Mouse (Mus musculus): ENCODE measurements at regions not wholly inside any gene's neighbourhood (a gene's known extent, or its start where the extent isn't known, plus 50 kb on each side); places are given as distances from the start of the nearest gene placed in this dataset.

GRCm38 (mm10) chr14:9146595-9147219, 480.7 kb upstream of the 4930452B06Rik start:
- Histone ChIP-seq H3K4me3 (no peak overlapping the region), H3K27ac (no peak overlapping the region)
- DNase-seq, result no peak
- intact Hi-C loops (cut with DNase I), result no loop called here
- no peak for TF ChIP-seq CTCF (IDR thresholded peaks at IDR 0.05)

- intact Hi-C loops (cut with DNase I), result no loop called here
- TF ChIP-seq CTCF (IDR thresholded peaks at IDR 0.05), result no peak
Measured at GRCm38 (mm10) chr14:9105708-9106107, 439.7 kb upstream of the 4930452B06Rik start.

DNA sequence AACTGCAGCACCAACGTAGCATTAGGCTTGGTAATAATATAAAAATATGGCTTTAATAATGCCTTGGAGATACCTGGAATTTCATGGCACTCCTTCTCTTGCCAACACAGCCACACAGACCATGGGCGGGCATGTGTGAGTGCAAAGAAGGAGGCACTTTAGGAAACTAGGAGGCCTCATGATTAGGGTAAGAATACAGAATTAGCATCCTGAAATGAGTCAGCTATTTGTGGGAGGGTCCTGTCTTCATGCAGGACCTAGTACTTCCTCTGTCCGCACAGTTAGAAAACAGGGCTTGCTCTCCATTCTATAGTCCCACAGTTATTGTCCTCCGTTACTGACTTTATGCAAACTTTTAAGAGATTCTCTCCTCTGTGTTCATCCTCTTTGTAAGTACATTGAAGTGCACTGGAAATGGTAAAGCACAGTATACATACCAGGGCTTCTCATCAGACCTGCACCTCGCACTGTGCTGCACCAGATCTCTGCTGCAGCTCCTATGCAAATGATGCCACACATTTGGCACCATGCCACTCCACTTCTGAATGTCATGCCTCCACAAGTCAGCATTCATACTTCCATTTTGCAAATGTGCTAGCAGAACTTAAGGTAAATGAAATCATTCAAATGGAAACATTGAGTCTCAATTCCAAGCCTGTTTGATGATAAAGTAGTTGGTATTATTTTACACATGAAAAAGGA, 423.7 kb upstream of the 4930452B06Rik start:
- TF ChIP-seq CTCF (IDR thresholded peaks at IDR 0.05), result no peak
- intact Hi-C loops (cut with DNase I), result no loop called here
- Histone ChIP-seq H3K27ac (no peak overlapping the region), H3K4me3 (no peak overlapping the region)
- DNase-seq, result no peak

More at GRCm38 (mm10) chr14:9105708-9106107, 439.7 kb upstream of the 4930452B06Rik start:
- Histone ChIP-seq H3K27ac (no peak overlapping the region), H3K4me3 (no peak overlapping the region)
- no peak for DNase-seq

GRCm38 (mm10) chr14:9087103-9087502, 421.1 kb upstream of the 4930452B06Rik start:
- H3K27ac ChIP-seq, result no peak overlapping the region
- TF ChIP-seq CTCF (IDR thresholded peaks at IDR 0.05), result no peak

DNA sequence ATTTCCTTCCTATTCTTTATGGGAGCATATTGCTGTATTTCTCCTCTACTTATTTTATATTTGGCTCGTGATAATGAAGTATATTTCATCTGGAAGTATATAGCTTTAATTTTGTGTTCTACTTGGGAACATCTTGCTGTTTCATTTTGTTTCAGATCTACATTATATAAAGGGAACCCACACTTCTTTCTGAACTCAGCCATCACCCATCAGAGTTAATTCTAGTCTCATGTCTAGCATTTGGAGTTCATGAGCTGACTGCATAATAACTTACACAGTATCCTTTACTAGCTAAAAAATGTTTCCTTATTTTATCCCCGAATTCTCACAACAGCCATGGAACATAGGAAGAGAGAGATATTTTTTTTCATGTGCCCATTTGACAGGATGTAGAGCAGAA, 413.6 kb upstream of the 4930452B06Rik start:
- intact Hi-C loops (cut with DNase I), result no loop called here
- H3K27ac ChIP-seq, result no peak overlapping the region
- no peak for DNase-seq
- no peak overlapping the region for H3K4me3 ChIP-seq
- no peak for TF ChIP-seq CTCF (IDR thresholded peaks at IDR 0.05)

More at GRCm38 (mm10) chr14:9087103-9087502, 421.1 kb upstream of the 4930452B06Rik start:
- DNase-seq, result no peak
- H3K4me3 ChIP-seq, result no peak overlapping the region
- intact Hi-C loops (cut with DNase I), result no loop called here

GRCm38 (mm10) chr14:9079014-9079413, 413.0 kb upstream of the 4930452B06Rik start:
- Histone ChIP-seq H3K27ac (no peak overlapping the region), H3K4me3 (no peak overlapping the region)
- no peak for TF ChIP-seq CTCF (IDR thresholded peaks at IDR 0.05)
- intact Hi-C loops (cut with DNase I), result no loop called here
- no peak for DNase-seq

DNA sequence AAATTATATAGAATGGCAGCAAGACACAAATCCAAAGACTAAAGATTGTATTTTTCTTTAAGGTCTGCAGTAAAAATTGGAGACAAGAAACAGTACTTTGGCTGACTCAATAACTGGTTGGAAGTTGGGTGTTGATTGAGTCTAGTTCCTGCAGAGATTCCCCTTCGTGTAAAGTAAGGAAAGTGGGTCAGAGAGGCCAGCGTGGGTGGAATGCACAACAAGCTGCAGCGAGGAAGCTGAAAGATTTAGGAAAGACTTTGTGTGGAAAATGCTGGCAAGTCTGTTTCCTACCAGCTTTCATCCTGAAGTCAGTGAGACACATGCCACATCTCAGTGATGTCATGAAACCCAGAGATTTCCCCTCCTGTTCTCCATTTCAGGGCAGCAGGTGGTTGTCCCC, 405.1 kb upstream of the 4930452B06Rik start:
- intact Hi-C loops (cut with DNase I), result no loop called here
- H3K4me3 ChIP-seq, result no peak overlapping the region
- no peak overlapping the region for H3K27ac ChIP-seq
- TF ChIP-seq CTCF (IDR thresholded peaks at IDR 0.05), result no peak
- no peak for DNase-seq

DNA sequence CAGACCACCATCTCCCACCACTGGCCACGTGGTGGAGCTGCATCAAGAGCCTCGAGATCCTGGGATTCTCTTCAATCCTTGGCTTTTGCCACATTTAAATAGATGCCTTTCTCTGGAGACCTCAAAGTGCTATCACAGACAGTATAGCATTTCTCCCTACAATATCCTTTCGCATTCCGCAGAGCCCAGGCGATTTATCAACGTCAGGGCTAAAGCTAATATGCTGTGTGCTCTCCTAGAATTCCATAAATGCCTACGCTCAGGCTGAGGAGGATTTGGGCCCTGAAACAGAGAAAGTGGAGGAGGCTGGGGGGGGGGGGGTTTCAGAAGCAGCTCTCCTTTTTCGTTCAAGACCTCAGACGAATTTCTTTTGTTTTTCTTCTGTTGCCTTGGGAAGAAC, 394.0 kb upstream of the 4930452B06Rik start:
- H3K4me3 ChIP-seq, result no peak overlapping the region
- intact Hi-C loops (cut with DNase I), result no loop called here
- DNase-seq, result no peak
- H3K27ac ChIP-seq, result no peak overlapping the region
- TF ChIP-seq CTCF (IDR thresholded peaks at IDR 0.05), result no peak

- Histone ChIP-seq H3K27ac (no peak overlapping the region), H3K4me3 (no peak overlapping the region)
- intact Hi-C loops (cut with DNase I), result no loop called here
- no peak for TF ChIP-seq CTCF (IDR thresholded peaks at IDR 0.05)
- no peak for DNase-seq
Measured at GRCm38 (mm10) chr14:9028811-9029210, 362.8 kb upstream of the 4930452B06Rik start.

GRCm38 (mm10) chr14:9015826-9016225, 349.8 kb upstream of the 4930452B06Rik start:
- Histone ChIP-seq H3K27ac (no peak overlapping the region), H3K4me3 (no peak overlapping the region)
- DNase-seq, result no peak
- TF ChIP-seq CTCF (IDR thresholded peaks at IDR 0.05), result no peak
- intact Hi-C loops (cut with DNase I), result no loop called here

GRCm38 (mm10) chr14:9003034-9003433, 337.0 kb upstream of the 4930452B06Rik start:
- no peak for DNase-seq
- Histone ChIP-seq H3K27ac (no peak overlapping the region), H3K4me3 (no peak overlapping the region)
- intact Hi-C loops (cut with DNase I), result no loop called here
- TF ChIP-seq CTCF (IDR thresholded peaks at IDR 0.05), result no peak

DNA sequence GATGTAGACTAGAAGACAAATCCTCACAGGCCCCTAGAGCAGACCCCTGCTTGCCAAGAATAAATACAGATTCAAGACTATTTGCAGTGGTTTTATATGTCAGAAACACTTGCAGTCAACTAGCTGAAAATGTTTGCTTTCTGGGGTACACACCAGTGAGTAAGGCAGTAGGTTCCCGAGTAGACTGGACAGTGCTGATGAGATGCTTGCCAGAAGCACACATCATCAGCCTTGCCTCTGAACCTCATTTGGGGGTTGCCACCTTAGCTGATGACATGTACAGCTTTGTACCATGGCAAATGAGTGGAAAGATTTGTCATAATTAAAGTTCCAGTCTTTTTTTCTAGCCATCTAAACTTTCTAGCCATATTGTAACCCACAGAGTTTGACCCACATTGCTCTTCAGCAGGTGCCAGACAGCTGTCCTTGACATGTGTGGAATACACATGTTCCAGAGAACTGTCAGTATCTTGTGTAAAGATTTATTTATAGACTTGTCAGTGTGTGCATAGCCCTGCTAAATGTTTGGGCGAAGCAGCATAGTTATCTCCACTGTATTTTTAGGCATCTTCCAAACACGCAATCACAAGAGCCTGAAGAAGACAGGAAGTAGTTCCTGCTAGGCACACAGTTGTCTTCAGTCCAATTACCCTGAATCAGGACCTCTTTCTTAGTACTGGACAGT, 334.5 kb upstream of the 4930452B06Rik start:
- no peak overlapping the region for H3K4me3 ChIP-seq
- TF ChIP-seq CTCF (IDR thresholded peaks at IDR 0.05), result no peak
- intact Hi-C loops (cut with DNase I), result no loop called here
- no peak overlapping the region for H3K27ac ChIP-seq
- no peak for DNase-seq

DNA sequence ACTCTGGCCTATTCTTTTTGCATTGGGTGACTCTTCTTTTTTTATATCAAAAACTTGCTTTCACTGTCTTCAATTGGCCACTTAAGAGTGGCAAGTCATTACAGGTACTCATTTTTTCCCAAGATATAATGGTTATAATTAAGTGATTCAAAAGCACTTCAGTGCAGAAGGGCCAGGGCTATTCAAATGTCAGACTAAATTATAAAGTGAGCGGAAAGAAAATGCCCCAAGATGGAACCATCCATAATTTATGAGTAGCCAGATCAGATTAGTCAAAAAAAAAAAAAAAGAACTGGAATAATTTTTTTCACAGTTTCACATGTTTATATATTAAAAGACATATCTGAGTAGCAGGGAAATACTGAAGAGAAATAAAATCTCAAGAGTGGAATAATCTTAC, 333.8 kb upstream of the 4930452B06Rik start:
- intact Hi-C loops (cut with DNase I), result no loop called here
- Histone ChIP-seq H3K27ac (no peak overlapping the region), H3K4me3 (no peak overlapping the region)
- TF ChIP-seq CTCF (IDR thresholded peaks at IDR 0.05), result no peak
- no peak for DNase-seq
